Mouse (Mus musculus) urinary bladder, postnatal 4 days (tissue): Measurements from ENCODE around the gene Carhsp1.

Experiments
- DNase-seq, 2 experiments: peaks; one replicate each; pipeline ENCODE4 v3.0.0; 2021 to 2022; ENCODE audit warnings: low spot score in 2 of 2

Carhsp1 gene

GRCm38 (mm10) chr16:8671551-8672349, at the start of gene Carhsp1:
TSS of gene Carhsp1 (minus strand) at chr16:8672155.
- DNase-seq: peak; percentile 93 to 94

- no peak for DNase-seq
These were observed 48.5 kb upstream of the Carhsp1 start for GRCm38 (mm10) chr16:8720447-8720846.

- DNase-seq: no peak
These were observed 45.8 kb upstream of the Carhsp1 start for GRCm38 (mm10) chr16:8717744-8718143.

GRCm38 (mm10) chr16:8716300-8716699, 44.3 kb upstream of the Carhsp1 start:
- DNase-seq: no peak

DNA sequence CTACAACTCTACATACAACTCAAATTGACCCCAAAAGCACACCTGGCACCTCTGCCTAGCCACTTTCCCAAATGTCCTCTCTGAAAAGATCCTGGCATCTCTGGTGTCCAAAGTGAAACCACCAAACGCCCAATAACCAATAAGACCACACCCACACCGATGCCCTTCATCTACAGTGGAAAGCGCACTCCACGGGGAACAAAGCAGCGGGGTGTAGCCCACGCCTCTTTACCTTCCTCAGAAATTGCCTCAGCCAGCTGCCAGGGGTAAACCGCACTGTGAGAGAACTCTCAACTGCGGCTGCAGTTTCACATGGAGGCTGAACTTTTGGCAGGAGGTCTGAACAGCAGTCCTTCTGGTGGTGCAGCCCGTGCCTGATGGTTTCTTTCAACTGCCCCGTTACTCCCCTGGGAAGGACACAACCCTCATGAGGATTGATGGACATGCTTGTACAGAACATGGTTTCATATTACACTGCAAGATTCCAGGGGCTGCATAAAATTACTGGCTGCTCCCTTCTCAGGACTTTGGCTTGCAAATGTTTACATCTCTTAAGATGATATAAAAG, 43.6 kb upstream of the Carhsp1 start:
- no peak for DNase-seq

DNA sequence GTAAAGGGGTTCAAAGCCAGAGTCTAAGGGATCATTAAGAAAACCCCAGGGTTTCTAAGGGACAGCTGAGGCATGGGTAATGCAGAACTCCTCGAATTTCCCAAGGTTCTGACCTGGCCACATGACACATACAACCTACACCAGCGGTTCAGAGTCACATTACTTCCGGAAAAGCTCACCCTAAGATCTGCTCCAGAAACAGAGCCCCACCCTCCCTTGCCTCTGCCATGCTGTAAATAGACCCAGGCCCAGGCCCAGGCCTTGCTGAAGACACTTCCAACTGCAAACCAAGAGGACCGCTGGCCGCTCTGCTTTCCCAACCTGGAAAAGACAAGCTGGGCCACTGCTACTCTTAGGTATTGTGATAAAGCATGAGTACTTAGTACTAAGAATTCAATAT, 42.9 kb upstream of the Carhsp1 start:
- DNase-seq: no peak

GRCm38 (mm10) chr16:8711998-8712397, 40.0 kb upstream of the Carhsp1 start:
- DNase-seq: no peak

DNA sequence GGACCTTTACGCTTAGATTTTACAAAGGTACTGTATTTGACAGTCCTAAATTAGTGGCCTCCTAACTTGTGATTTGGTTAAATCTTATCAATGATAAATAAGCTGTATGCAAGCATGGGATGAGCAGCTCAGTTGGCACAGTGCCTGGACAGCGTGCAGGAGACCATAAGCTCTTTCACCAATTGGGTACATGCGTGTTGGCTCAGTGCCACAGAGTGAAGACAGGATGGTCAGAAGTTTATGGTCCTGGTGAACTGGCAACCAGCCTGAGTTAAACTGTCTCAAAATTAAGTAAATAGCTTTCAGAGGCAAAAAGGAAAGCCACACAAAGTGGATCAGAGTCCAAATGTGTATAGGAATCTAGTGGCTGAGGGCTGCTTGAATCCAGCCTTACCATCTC, 28.6 kb upstream of the Carhsp1 start:
- no peak for DNase-seq

GRCm38 (mm10) chr16:8699556-8699955, 27.6 kb upstream of the Carhsp1 start:
- no peak for DNase-seq

- no peak for DNase-seq
These were observed 19.3 kb upstream of the Carhsp1 start for GRCm38 (mm10) chr16:8691206-8691605.

GRCm38 (mm10) chr16:8689979-8690656, 18.2 kb upstream of the Carhsp1 start:
- DNase-seq: no peak

DNA sequence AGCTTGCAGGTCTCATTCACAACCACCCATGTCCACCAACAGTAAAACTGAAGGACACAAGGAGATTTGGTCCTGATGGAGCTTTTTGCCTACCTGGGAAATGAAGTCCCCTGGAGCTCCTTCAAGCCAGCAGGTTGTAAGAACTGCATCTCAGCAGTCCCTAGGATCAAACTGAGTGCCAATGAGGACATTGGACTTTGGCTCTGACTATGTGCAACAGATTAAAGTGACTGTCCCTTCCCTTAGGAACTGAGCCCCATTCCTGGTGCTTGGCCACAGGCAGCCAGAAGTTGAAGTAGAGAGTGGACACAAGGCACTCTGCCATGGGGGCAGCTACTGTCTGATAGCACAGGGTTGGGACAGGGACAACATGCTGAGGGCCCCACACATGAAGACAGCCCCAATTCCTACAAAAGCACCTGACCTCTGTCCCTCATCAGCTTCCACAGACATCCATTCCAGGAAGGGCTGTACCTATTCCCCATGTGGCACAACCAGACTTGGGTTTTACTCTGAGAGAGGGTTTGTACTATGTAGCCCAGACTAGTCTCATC, 15.7 kb upstream of the Carhsp1 start:
- DNase-seq: no peak

DNA sequence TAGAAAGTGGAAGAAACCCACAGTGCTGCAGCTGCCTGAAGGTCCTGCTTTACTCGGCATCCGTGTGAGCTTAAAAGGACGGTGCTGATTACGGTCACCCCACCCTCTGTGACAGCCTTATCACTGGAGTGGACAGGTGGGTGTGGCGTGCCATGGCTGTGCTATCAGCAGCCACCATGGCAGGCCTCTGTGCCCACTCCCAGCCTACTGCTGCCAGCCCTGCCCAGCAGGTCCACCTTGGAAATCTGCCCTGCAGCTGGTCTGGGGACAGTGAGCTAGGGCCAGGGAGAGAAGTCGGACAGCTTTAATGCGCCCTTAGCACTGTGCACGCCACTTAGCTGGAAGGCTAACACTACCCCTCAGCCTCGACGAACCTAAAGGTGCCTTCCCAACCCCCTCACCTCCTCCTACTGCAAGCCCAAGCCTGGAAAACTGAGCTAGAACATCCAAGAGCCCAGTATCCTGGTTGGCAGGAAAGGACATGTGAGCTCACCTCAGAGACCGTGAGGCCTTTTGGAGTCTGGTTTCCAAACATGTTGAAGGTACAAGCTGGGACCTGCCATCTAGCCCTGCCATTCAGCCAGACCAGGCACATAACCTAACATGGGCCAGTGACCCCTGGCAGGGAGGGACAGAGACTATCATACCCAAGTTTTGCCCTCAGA, 15.0 kb upstream of the Carhsp1 start:
- DNase-seq: no peak

GRCm38 (mm10) chr16:8686121-8686870, 14.3 kb upstream of the Carhsp1 start:
- peak; percentile 54 to 71 for DNase-seq

- no peak for DNase-seq
These were observed 13.1 kb upstream of the Carhsp1 start for GRCm38 (mm10) chr16:8685087-8685486.

- DNase-seq: no peak
These were observed 8.5 kb upstream of the Carhsp1 start, which contains the start of gene Gm5767 for GRCm38 (mm10) chr16:8680470-8680869. TSS of gene Gm5767 (plus strand) at chr16:8680770.

GRCm38 (mm10) chr16:8679780-8680179, 7.8 kb upstream of the Carhsp1 start:
- no peak for DNase-seq

GRCm38 (mm10) chr16:8678676-8679075, 6.7 kb upstream of the Carhsp1 start:
- DNase-seq: no peak

DNA sequence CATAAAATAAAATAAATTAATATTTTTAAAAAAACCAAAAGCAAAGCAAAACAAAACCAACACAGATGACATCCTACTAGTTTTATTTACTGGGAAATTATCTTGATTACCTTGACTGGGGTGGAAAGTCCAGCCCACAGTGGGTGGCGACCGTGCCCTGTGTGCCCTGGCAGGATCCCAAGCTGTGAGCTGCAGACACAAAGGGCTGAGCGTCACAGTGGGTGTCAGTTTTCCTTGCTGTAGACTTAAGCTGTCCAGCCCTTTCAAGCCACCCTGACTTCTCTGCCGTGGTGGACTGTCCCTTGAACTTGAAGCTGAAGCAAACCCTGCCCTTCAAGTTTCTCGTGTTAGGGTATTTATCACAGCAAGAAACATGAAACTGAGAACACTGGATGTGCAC, 6.1 kb upstream of the Carhsp1 start:
- DNase-seq: no peak

DNA sequence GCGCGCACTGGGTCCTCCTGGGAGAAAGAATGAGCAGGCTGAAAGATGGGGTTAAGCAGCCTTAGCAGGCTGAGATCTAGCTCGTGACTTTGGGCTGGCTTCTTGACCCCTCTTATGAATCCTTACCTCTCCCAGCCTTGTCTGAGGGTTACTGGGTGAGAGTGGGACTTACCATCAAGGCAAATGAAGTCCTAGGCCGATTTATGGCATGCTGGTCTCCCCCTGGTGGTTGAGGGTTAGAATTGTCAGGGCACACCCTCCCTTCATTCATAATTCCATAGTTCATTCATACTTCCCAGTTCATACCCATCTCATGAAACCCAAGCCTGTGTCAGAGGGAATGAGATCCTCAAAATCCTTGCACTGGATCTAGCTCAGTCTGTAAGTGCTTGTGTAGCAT, 4.8 kb upstream of the Carhsp1 start:
- no peak for DNase-seq

DNA sequence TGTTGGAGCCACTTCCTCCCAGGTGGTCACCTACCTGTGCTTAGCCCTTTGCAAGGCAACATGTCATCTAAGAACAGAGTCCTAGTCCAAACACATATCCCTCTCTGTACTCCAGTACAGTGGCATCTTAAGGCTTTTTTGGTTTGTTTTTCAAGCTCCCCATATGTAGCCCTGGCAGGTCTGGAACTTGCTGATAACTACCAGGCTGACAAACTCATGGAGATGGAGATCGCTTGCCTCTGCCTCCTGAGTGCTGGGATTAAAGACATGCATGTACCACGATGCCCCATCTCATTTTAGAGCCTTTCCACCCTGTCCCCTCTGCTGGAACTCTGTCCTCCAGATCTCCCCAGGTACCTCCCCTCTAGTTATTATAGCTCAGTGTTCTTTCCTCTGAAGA, 4.3 kb upstream of the Carhsp1 start:
- DNase-seq: no peak
